Mouse (Mus musculus) testis, postnatal 10 days (tissue): ENCODE measurements around the gene Gm20873.
"Not testable (repeated sequence)": the region's sequence is repeated elsewhere in the genome, so short reads cannot be mapped to it uniquely, and the experiment has no call there.

Experiments used
- DNase-seq: peaks from one replicate; pipeline ENCODE4 v3.0.0; 2021; ENCODE audit warnings: low spot score

Gene Gm20873

GRCm38 (mm10) chrY:6266798-6267197, at the start of gene Gm20873:
TSS of gene Gm20873 (plus strand) at chrY:6267098.
- DNase-seq, result not testable (repeated sequence)

DNA sequence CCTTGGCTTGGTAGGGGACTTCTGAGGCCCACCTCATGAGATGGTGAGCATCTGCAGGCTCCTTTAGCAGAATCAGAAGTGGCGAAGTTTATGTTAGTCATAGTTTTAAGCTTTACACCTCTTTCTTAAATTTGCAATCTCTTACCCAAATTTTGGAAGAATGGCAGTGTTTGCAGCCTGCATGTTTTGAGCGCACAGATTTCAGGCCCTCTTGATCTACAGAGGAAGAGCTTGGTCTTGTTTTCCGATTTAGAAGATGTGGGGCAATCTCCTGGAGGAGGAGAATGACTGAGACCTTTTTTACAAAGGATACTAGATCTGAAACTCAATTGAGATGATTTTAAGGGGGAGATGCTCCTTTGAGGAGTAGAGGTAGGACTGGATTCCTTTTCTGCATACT, 29.0 kb upstream of the Gm20873 start, which contains the start of gene Gm21746:
Gene Gm21746, minus strand, starts transcription at position 101 of the 400 bp plus-strand sequence.
- not testable (repeated sequence) for DNase-seq
